Mouse (Mus musculus) liver, embryonic 16.5 days (tissue): ENCODE data around the gene Mapk10. TPM values are rescaled to one million over a fixed set of nuclear protein-coding genes. Genes with fewer than 3 reads are reported as not detected.

Source experiments
- ATAC-seq: fragments of 200-750 bp; cut with Nextera tagmentation; 2 replicates; pipeline ENCODE4 v1.8.0; 2017; ENCODE audit warnings: low read depth, mild to moderate bottlenecking, moderate number of reproducible peaks, moderate library complexity
- H3K27ac ChIP-seq: fragments of 300-500 bp; sonication (generic); 2 replicates; pipeline ENCODE4 v1.5.1; 2014; ENCODE audit warnings: mild to moderate bottlenecking, low read length
- H3K27me3 ChIP-seq: fragments of 300-500 bp; sonication (generic); 2 replicates; pipeline ENCODE4 v1.6.1; 2014; ENCODE audit warnings: low read depth, low read length, mixed read lengths; ENCODE audit not compliant: control insufficient read depth, insufficient read depth
- H3K36me3 ChIP-seq: fragments of 300-500 bp; sonication (generic); 2 replicates; pipeline ENCODE4 v1.6.1; 2014; ENCODE audit warnings: mild to moderate bottlenecking; ENCODE audit not compliant: control insufficient read depth, insufficient read depth
- H3K4me1 ChIP-seq: fragments of 300-500 bp; sonication (generic); 2 replicates; pipeline ENCODE4 v1.6.1; 2014; ENCODE audit warnings: low read depth, low read length, mixed read lengths; ENCODE audit not compliant: control insufficient read depth
- H3K4me2 ChIP-seq: fragments of 300-500 bp; sonication (generic); 2 replicates; pipeline ENCODE4 v1.6.1; 2014; ENCODE audit warnings: low read depth, low read length, mixed read lengths
- H3K4me3 ChIP-seq: fragments of 300-500 bp; sonication (generic); 2 replicates; pipeline ENCODE4 v1.5.1; 2014; ENCODE audit warnings: low read depth, mild to moderate bottlenecking, low read length
- H3K9ac ChIP-seq: fragments of 300-500 bp; sonication (generic); 2 replicates; pipeline ENCODE4 v1.6.1; 2014; ENCODE audit warnings: low read depth, low read length
- H3K9me3 ChIP-seq: fragments of 300-500 bp; sonication (generic); replicated peaks from 2 replicates; pipeline ENCODE4 v1.6.1; 2016; ENCODE audit warnings: low read length; ENCODE audit not compliant: control insufficient read depth
- WGBS: fragments of 180-500 bp; shearing (Covaris S2); extraction: QIAGEN DNeasy Blood & Tissue Kit; methylation state at CpG from one replicate; pipeline ENCODE4 v1.1.7; 2014; ENCODE audit not compliant: insufficient replicate concordance; 5-methylcytosine and 5-hydroxymethylcytosine counted together
- polyA plus RNA-seq: library from polyadenylated mRNA; unstranded; fragments of >200 nt; fragmentation: Nextera tagmentation; extraction: Ambion mirVana; gene quantifications from 2 replicates; pipeline ENCODE4 v1.2.1, GENCODE M21; 2015

Gene Mapk10
- not detected in 2 replicates for polyA plus RNA-seq

- H3K27me3 ChIP-seq, result no peaks in the 10 kb centered on the region
- 9% methylated on average over 16 of the region's 16 CpGs for WGBS
- H3K4me3 ChIP-seq, result no peak within 1 kb of the TSS
Measured at GRCm38 (mm10) chr5:103211101-103211848, at the start of gene Mapk10. Gene Mapk10, minus strand, starts transcription at chr5:103211334.

GRCm38 (mm10) chr5:103256144-103256543, 45.0 kb upstream of the Mapk10 start:
- Histone ChIP-seq H3K27ac (no peak overlapping the region), H3K9ac (no peak overlapping the region), H3K27me3 (no peaks in the 10 kb centered on the region), H3K9me3 (no peaks in the 10 kb centered on the region), H3K4me3 (no peak overlapping the region), H3K4me2 (no peak overlapping the region), H3K36me3 (no peaks in the 10 kb centered on the region), H3K4me1 (no peaks in the 10 kb centered on the region)
- WGBS, result 58% methylated on average over 5 of the region's 5 CpGs
- no peak for ATAC-seq

More at GRCm38 (mm10) chr5:103211101-103211848, at the start of gene Mapk10:
- Histone ChIP-seq H3K9me3 (no peaks in the 10 kb centered on the region), H3K27ac (no peak within 1 kb of the TSS), H3K4me1 (no peaks in the 10 kb centered on the region), H3K9ac (no peak within 1 kb of the TSS), H3K4me2 (no peak within 1 kb of the TSS), H3K36me3 (no peaks in the 10 kb centered on the region)
- no peak for ATAC-seq

GRCm38 (mm10) chr5:103242430-103242829, 31.3 kb upstream of the Mapk10 start:
- H3K36me3 ChIP-seq, result no peaks in the 10 kb centered on the region
- no peak overlapping the region for H3K27ac ChIP-seq
- no peak for ATAC-seq
- H3K4me3 ChIP-seq, result no peak overlapping the region
- H3K9me3 ChIP-seq, result no peaks in the 10 kb centered on the region; the same call in 1 of the 2 replicates
- H3K9ac ChIP-seq, result no peak overlapping the region
- no peaks in the 10 kb centered on the region for H3K27me3 ChIP-seq
- 33% methylated on average over 1 of the region's 1 CpGs for WGBS
- no peak overlapping the region for H3K4me2 ChIP-seq
- H3K4me1 ChIP-seq, result no peaks in the 10 kb centered on the region

- H3K4me2 ChIP-seq, result no peak overlapping the region
- no peak overlapping the region for H3K9ac ChIP-seq
- H3K4me1 ChIP-seq, result no peaks in the 10 kb centered on the region
- no peak overlapping the region for H3K27ac ChIP-seq
- no peaks in the 10 kb centered on the region for H3K36me3 ChIP-seq
- H3K9me3 ChIP-seq, result no peaks in the 10 kb centered on the region
- H3K4me3 ChIP-seq, result no peak overlapping the region
- WGBS, result 50% methylated on average over 4 of the region's 4 CpGs
- ATAC-seq, result no peak
- no peaks in the 10 kb centered on the region for H3K27me3 ChIP-seq
Measured at GRCm38 (mm10) chr5:103231822-103232221, 20.7 kb upstream of the Mapk10 start.

- no peak overlapping the region for H3K27ac ChIP-seq
- no peaks in the 10 kb centered on the region for H3K27me3 ChIP-seq
- no peak overlapping the region for H3K4me3 ChIP-seq
- 52% methylated on average over 5 of the region's 5 CpGs for WGBS
- H3K4me2 ChIP-seq, result no peak overlapping the region
- no peaks in the 10 kb centered on the region for H3K36me3 ChIP-seq
- H3K9ac ChIP-seq, result no peak overlapping the region
- H3K4me1 ChIP-seq, result no peaks in the 10 kb centered on the region
- ATAC-seq, result no peak
- no peaks in the 10 kb centered on the region for H3K9me3 ChIP-seq
Measured at GRCm38 (mm10) chr5:103230334-103230733, 19.2 kb upstream of the Mapk10 start.

GRCm38 (mm10) chr5:103229321-103229720, 18.2 kb upstream of the Mapk10 start:
- Histone ChIP-seq H3K9me3 (no peaks in the 10 kb centered on the region), H3K9ac (no peak overlapping the region), H3K36me3 (no peaks in the 10 kb centered on the region), H3K27me3 (no peaks in the 10 kb centered on the region), H3K4me3 (no peak overlapping the region), H3K4me1 (no peaks in the 10 kb centered on the region), H3K27ac (no peak overlapping the region), H3K4me2 (no peak overlapping the region)
- no peak for ATAC-seq
- WGBS, result 44% methylated on average over 3 of the region's 3 CpGs

- H3K36me3 ChIP-seq, result no peaks in the 10 kb centered on the region
- ATAC-seq, result no peak
- no peak overlapping the region for H3K4me3 ChIP-seq
- no peaks in the 10 kb centered on the region for H3K27me3 ChIP-seq
- H3K4me2 ChIP-seq, result no peak overlapping the region
- no peak overlapping the region for H3K27ac ChIP-seq
- no peaks in the 10 kb centered on the region for H3K9me3 ChIP-seq
- H3K9ac ChIP-seq, result no peak overlapping the region
- WGBS, result 39% methylated on average over 2 of the region's 2 CpGs
- no peaks in the 10 kb centered on the region for H3K4me1 ChIP-seq
Measured at GRCm38 (mm10) chr5:103221997-103222396, 10.9 kb upstream of the Mapk10 start.

GRCm38 (mm10) chr5:103210644-103211043, 490 bp downstream of the Mapk10 start:
- no peak for ATAC-seq
- H3K27me3 ChIP-seq, result no peaks in the 10 kb centered on the region
- H3K4me1 ChIP-seq, result no peaks in the 10 kb centered on the region
- H3K4me3 ChIP-seq, result no peak overlapping the region
- no peak overlapping the region for H3K27ac ChIP-seq
- H3K4me2 ChIP-seq, result no peak overlapping the region
- 32% methylated on average over 6 of the region's 6 CpGs for WGBS
- no peak overlapping the region for H3K9ac ChIP-seq
- H3K9me3 ChIP-seq, result no peaks in the 10 kb centered on the region
- H3K36me3 ChIP-seq, result no peaks in the 10 kb centered on the region

GRCm38 (mm10) chr5:103210018-103210417, 1.1 kb downstream of the Mapk10 start:
- no peaks in the 10 kb centered on the region for H3K27me3 ChIP-seq
- no peaks in the 10 kb centered on the region for H3K9me3 ChIP-seq
- ATAC-seq, result no peak
- no peaks in the 10 kb centered on the region for H3K4me1 ChIP-seq
- H3K36me3 ChIP-seq, result no peaks in the 10 kb centered on the region
- H3K27ac ChIP-seq, result no peak overlapping the region
- no peak overlapping the region for H3K9ac ChIP-seq
- H3K4me2 ChIP-seq, result no peak overlapping the region
- H3K4me3 ChIP-seq, result no peak overlapping the region
- 55% methylated on average over 3 of the region's 3 CpGs for WGBS
